8 mouse cellular contexts compared by ENCODE assay signal in genomic region chr17:56668384-56669144, GRCm38 (mm10). TPM values are rescaled to one million over a fixed set of nuclear protein-coding genes. Genes with fewer than 3 reads are reported as not detected.
DNase-seq lines count a peak whose midpoint lies in the region; ATAC-seq and TF ChIP-seq lines count a peak whose summit lies in the region.

No protein-coding gene starts in this region.

- peak; percentile 85 for DNase-seq in 3T3-L1 (ENCODE audit: low read depth, low spot score)
- DNase-seq in adrenal gland, postnatal 36 days = peak; percentile 89 to 93
- peak; percentile 53 to 70 for DNase-seq in heart, adult 9 months (ENCODE audit: low spot score in 2 of 2)
- DNase-seq in kidney, adult 9 months = peak; percentile 77
- DNase-seq in limb, embryonic 14.5 days (ENCODE audit: low spot score) = peak; percentile 77
- DNase-seq in spleen, postnatal 10 days (ENCODE audit: low spot score in 2 of 2) = peak; percentile 74 to 91

- peaks cover 18% of the 10 kb centered on the region; the same call in 1 of the 2 replicates for H3K4me1 ChIP-seq in embryonic facial prominence, embryonic 13.5 days
- H3K4me1 ChIP-seq in limb, embryonic 14.5 days (ENCODE audit: control insufficient read depth, insufficient read depth, low read length) = peaks cover 5% of the 10 kb centered on the region; the same call in 1 of the 2 replicates
- H3K4me1 ChIP-seq in midbrain, embryonic 16.5 days (ENCODE audit: control insufficient read depth, insufficient read depth, low read length) = peaks cover 10% of the 10 kb centered on the region; the same call in 1 of the 2 replicates

- no peak overlapping the region for H3K27ac ChIP-seq in embryonic facial prominence, embryonic 13.5 days
- H3K27ac ChIP-seq in limb, embryonic 14.5 days (replicated peaks; ENCODE audit: low read depth, low read length) = no peak overlapping the region
- no peak overlapping the region for H3K27ac ChIP-seq in midbrain, embryonic 16.5 days (ENCODE audit: low read length)

- peaks cover 15% of the 10 kb centered on the region for H3K27me3 ChIP-seq in embryonic facial prominence, embryonic 13.5 days
- H3K27me3 ChIP-seq in limb, embryonic 14.5 days (ENCODE audit: control insufficient read depth, insufficient read depth, low read length) = no peaks in the 10 kb centered on the region
- H3K27me3 ChIP-seq in midbrain, embryonic 16.5 days (ENCODE audit: control insufficient read depth, insufficient read depth, low read depth, low read length) = no peaks in the 10 kb centered on the region; the same call in none of the 2 replicates

- WGBS in embryonic facial prominence, embryonic 13.5 days = 3% methylated on average over 31 of the region's 31 CpGs
- WGBS in limb, embryonic 14.5 days = 4% methylated on average over 31 of the region's 31 CpGs
- WGBS in midbrain, embryonic 16.5 days = 4% methylated on average over 31 of the region's 31 CpGs

- H3K4me3 ChIP-seq in embryonic facial prominence, embryonic 13.5 days = peak overlapping the region; percentile 50
- H3K4me3 ChIP-seq in limb, embryonic 14.5 days (replicated peaks; ENCODE audit: low read length) = peak overlapping the region; percentile 36
- H3K4me3 ChIP-seq in midbrain, embryonic 16.5 days (ENCODE audit: low read depth, low read length) = peak overlapping the region; percentile 36

- no peaks in the 10 kb centered on the region for H3K36me3 ChIP-seq in embryonic facial prominence, embryonic 13.5 days
- no peaks in the 10 kb centered on the region for H3K36me3 ChIP-seq in limb, embryonic 14.5 days (ENCODE audit: control insufficient read depth, insufficient read depth, low read length)
- H3K36me3 ChIP-seq in midbrain, embryonic 16.5 days (ENCODE audit: control insufficient read depth, insufficient read depth, low read length) = no peaks in the 10 kb centered on the region

- ATAC-seq in embryonic facial prominence, embryonic 13.5 days (ENCODE audit: insufficient number of reproducible peaks, insufficient read depth, low FRiP score, low TSS enrichment, low read depth) = no peak
- ATAC-seq in limb, embryonic 14.5 days (ENCODE audit: low FRiP score, low read depth) = no peak
- ATAC-seq in midbrain, embryonic 16.5 days = peak; percentile 22; the same call in 1 of the 2 replicates

- H3K9me3 ChIP-seq in embryonic facial prominence, embryonic 13.5 days = no peaks in the 10 kb centered on the region
- no peaks in the 10 kb centered on the region for H3K9me3 ChIP-seq in limb, embryonic 14.5 days (ENCODE audit: control insufficient read depth, low read length)
- no peaks in the 10 kb centered on the region for H3K9me3 ChIP-seq in midbrain, embryonic 16.5 days (replicated peaks; ENCODE audit: control insufficient read depth, low read length, poor library complexity, severe bottlenecking)

- H3K4me2 ChIP-seq in embryonic facial prominence, embryonic 13.5 days = peak overlapping the region; percentile 93
- H3K4me2 ChIP-seq in limb, embryonic 14.5 days (replicated peaks; ENCODE audit: low read depth, low read length, severe bottlenecking) = peak overlapping the region; percentile 73
- H3K4me2 ChIP-seq in midbrain, embryonic 16.5 days (ENCODE audit: low read length) = peak overlapping the region; percentile 71

- H3K9ac ChIP-seq in embryonic facial prominence, embryonic 13.5 days = peak overlapping the region; percentile 72
- H3K9ac ChIP-seq in limb, embryonic 14.5 days (ENCODE audit: low read depth, low read length, severe bottlenecking) = peak overlapping the region; percentile 38
- H3K9ac ChIP-seq in midbrain, embryonic 16.5 days (ENCODE audit: low read depth, low read length) = peak overlapping the region; percentile 63

- TF ChIP-seq POLR2A in limb, embryonic 14.5 days (IDR thresholded peaks at IDR 0.05; ENCODE audit: borderline replicate concordance, extremely low read depth, insufficient read depth, insufficient read length) = no peak

RNA-seq across cellular contexts. Expression of gene Ranbp3, which starts 4.5 kb away (rescaled TPM):
- total RNA-seq in adrenal gland, postnatal 36 days (2021) = 10 to 100 TPM; 67.8 to 74.1 TPM
- 98.4 and 105 TPM in 2 replicates for polyA plus RNA-seq in embryonic facial prominence, embryonic 13.5 days (2015; fragmentation: Nextera tagmentation; extraction: Ambion mirVana)
- polyA plus RNA-seq in limb, embryonic 14.5 days (2012; rRNA removed) = 139 and 154 TPM in 2 replicates
- polyA plus RNA-seq in limb, embryonic 14.5 days (2014; fragmentation: Nextera tagmentation; extraction: Ambion mirVana) = 86.3 and 93.8 TPM in 2 replicates
- polyA plus RNA-seq in midbrain, embryonic 16.5 days (2015; fragmentation: Nextera tagmentation; extraction: Ambion mirVana) = 107 and 112 TPM in 2 replicates

RNA-seq across cellular contexts. Expression of gene Catsperd, which starts 40.6 kb away (rescaled TPM):
- 1 to 10 TPM; 1.5 to 2.4 TPM for total RNA-seq in adrenal gland, postnatal 36 days (2021)
- 0.66 and 0.94 TPM in 2 replicates for polyA plus RNA-seq in embryonic facial prominence, embryonic 13.5 days (2015; fragmentation: Nextera tagmentation; extraction: Ambion mirVana)
- polyA plus RNA-seq in limb, embryonic 14.5 days (2012; rRNA removed) = 1.0 TPM in 2 replicates
- 0.48 and 0.58 TPM in 2 replicates for polyA plus RNA-seq in limb, embryonic 14.5 days (2014; fragmentation: Nextera tagmentation; extraction: Ambion mirVana)
- polyA plus RNA-seq in midbrain, embryonic 16.5 days (2015; fragmentation: Nextera tagmentation; extraction: Ambion mirVana) = 1.8 and 2.1 TPM in 2 replicates

RNA-seq across cellular contexts. Expression of gene Lonp1, which starts 41.9 kb away (rescaled TPM):
- 100 to 1,000 TPM; 582 to 584 TPM for total RNA-seq in adrenal gland, postnatal 36 days (2021)
- polyA plus RNA-seq in embryonic facial prominence, embryonic 13.5 days (2015; fragmentation: Nextera tagmentation; extraction: Ambion mirVana) = 50.9 and 53.7 TPM in 2 replicates
- 76.7 and 79.4 TPM in 2 replicates for polyA plus RNA-seq in limb, embryonic 14.5 days (2012; rRNA removed)
- polyA plus RNA-seq in limb, embryonic 14.5 days (2014; fragmentation: Nextera tagmentation; extraction: Ambion mirVana) = 45.6 and 54.9 TPM in 2 replicates
- 42.8 and 43.0 TPM in 2 replicates for polyA plus RNA-seq in midbrain, embryonic 16.5 days (2015; fragmentation: Nextera tagmentation; extraction: Ambion mirVana)

RNA-seq across cellular contexts. Expression of gene Ndufa11, which starts 49.0 kb away (rescaled TPM):
- 100 to 1,000 TPM; 290 to 298 TPM for total RNA-seq in adrenal gland, postnatal 36 days (2021)
- 397 and 420 TPM in 2 replicates for polyA plus RNA-seq in embryonic facial prominence, embryonic 13.5 days (2015; fragmentation: Nextera tagmentation; extraction: Ambion mirVana)
- 251 and 322 TPM in 2 replicates for polyA plus RNA-seq in limb, embryonic 14.5 days (2012; rRNA removed)
- 469 and 480 TPM in 2 replicates for polyA plus RNA-seq in limb, embryonic 14.5 days (2014; fragmentation: Nextera tagmentation; extraction: Ambion mirVana)
- polyA plus RNA-seq in midbrain, embryonic 16.5 days (2015; fragmentation: Nextera tagmentation; extraction: Ambion mirVana) = 492 and 497 TPM in 2 replicates

RNA-seq across cellular contexts. Expression of gene Vmac, which starts 49.3 kb away (rescaled TPM):
- total RNA-seq in adrenal gland, postnatal 36 days (2021) = 10 to 100 TPM; 14.7 to 36.6 TPM
- polyA plus RNA-seq in embryonic facial prominence, embryonic 13.5 days (2015; fragmentation: Nextera tagmentation; extraction: Ambion mirVana) = 19.2 and 24.6 TPM in 2 replicates
- 23.4 and 24.1 TPM in 2 replicates for polyA plus RNA-seq in limb, embryonic 14.5 days (2012; rRNA removed)
- 24.1 and 25.0 TPM in 2 replicates for polyA plus RNA-seq in limb, embryonic 14.5 days (2014; fragmentation: Nextera tagmentation; extraction: Ambion mirVana)
- polyA plus RNA-seq in midbrain, embryonic 16.5 days (2015; fragmentation: Nextera tagmentation; extraction: Ambion mirVana) = 15.6 and 16.1 TPM in 2 replicates
